Mouse (Mus musculus): Measurements from ENCODE around the gene Ldb1. TPM values are rescaled to one million over a fixed set of nuclear protein-coding genes. Genes with fewer than 3 reads are reported as not detected.

The Ldb1 gene
- polyA plus RNA-seq, 2 experiments from 2014 or later: 43.6 to 47.2 TPM

DNA sequence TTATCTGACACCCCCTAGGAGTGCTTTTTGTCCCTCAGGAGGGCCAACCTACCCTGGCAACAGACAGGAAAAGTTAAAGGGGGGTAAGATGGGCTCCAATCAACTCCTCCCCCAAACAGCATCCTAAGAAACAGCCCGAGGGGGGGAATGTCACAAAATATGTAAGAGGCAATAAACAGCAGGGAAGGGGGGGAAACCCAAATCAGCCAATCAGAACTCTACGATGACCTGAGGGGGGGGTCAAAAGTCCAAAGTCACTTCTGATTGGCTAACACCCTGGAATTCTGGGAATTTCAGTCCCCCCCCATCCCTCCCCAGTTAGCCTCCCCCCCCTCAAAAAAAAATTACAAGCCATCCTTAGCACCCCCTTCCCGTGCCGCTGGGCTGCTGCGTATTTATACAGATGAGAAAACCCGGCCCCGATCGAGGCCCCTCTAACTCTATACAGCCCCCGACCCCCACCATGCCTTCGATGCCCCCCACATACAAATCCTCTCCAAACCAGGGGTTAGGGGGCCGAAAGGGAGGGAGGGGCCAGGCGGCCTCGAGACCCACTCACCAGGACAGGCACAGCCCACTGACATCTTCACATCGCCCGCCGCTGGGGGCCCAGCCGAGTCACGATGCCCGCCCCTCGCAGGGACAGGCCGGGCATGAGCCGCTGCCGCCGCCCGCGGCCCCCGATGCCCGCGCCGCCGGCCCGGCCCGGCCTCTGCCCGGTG lies 582 bp downstream of the Ldb1 start, which contains the start of gene Pprc1:
Gene Pprc1 (plus strand): TSS at position 616 of the 722 bp plus-strand sequence.
- no peak for ATAC-seq

- no peak for ATAC-seq
Measured at GRCm38 (mm10) chr19:46043380-46043779, 1.6 kb downstream of the Ldb1 start.

DNA sequence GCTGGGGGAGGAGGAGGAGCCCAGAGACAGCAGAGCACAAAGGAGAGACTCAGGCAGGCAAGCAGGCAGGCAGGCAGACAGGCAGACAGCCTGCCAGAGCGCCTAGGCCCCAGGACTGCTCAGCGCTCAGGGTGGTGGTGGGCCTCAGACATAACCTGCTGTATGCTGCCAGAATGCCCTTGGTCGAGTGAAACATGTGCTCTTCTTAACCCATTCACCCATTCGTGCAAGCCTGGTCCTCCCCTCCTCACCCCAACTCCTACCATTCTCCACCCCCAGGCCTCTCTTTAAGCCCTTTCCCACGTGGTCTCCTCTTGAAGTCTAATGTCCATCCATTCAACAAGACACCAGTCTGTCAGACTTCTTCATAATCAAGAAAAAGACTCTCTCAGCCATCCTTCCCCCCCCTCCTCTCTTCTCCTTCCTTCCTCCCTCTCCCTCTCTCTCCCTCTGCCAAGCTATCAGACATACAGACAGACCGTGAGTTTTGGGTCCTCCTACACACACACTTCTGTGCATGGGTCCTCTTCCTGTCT lies 2.5 kb downstream of the Ldb1 start:
- ATAC-seq: peak; percentile 7

DNA sequence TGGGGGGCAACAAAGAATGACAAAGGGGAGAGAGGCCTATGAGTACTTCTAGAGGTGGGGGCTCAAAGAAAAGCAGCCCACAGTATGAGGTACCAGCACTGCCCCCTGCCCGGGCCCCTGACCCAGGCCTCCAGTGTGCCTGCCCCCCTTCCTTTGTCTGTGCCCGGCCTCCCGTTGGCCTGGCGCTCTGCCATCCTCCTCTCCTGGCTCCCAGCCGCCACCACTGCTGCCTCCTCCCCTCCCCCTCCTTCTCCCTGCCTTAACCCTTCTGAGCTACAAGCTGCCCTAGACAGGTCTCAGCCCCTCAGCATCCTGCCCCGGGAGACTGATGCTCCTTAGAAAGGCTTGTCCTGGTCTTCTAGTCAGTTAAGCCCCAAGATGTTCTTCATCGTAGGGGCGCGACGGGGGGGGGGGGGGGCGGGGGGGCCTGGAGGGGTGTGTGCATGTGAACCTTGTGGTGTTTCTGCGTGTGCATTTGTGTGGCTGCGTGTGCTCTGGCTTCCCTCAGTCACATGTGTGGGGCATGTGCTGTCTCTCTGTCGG lies 3.0 kb downstream of the Ldb1 start:
- ATAC-seq: no peak

- no peak for ATAC-seq
Measured at GRCm38 (mm10) chr19:46041299-46041932, 3.6 kb downstream of the Ldb1 start.

DNA sequence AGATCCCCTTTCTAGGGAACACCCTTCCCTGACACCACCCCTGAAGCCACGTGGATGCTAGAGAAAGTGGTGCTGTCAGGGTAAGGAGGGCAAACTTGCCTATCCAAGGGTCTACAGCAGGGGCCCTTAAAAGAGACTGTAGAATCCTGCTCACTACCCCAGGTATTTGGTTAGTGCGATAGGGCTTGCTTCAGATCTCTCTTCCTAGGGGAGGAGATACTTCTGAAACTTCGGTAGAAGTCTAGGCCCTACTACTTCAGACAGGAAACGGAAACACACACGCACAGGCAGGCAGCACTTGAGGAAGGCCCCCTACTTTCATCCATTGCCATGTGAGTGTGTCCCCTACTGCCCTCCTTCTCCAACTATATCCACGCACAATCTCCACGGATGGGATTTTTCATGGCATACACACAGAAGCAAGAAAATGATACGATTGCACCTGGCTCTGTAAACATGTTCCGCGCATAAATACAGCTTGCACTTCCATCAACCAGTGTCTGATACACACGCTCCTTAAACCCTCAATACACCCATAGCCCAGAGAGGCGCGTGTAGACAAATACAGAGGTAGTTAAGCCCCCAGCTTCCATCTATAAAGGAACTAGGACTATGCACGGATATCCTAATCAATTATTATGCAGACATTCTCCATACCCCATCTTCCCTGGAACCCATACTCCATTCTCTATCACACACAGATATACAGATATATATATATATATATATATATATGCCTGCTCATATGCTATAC lies 4.7 kb downstream of the Ldb1 start:
- peak; percentile 61 for ATAC-seq

GRCm38 (mm10) chr19:46039478-46039877 lies 5.5 kb downstream of the Ldb1 start:
- peak; percentile 76 for ATAC-seq

GRCm38 (mm10) chr19:46038851-46039260 lies 6.2 kb downstream of the Ldb1 start:
- no peak for ATAC-seq

DNA sequence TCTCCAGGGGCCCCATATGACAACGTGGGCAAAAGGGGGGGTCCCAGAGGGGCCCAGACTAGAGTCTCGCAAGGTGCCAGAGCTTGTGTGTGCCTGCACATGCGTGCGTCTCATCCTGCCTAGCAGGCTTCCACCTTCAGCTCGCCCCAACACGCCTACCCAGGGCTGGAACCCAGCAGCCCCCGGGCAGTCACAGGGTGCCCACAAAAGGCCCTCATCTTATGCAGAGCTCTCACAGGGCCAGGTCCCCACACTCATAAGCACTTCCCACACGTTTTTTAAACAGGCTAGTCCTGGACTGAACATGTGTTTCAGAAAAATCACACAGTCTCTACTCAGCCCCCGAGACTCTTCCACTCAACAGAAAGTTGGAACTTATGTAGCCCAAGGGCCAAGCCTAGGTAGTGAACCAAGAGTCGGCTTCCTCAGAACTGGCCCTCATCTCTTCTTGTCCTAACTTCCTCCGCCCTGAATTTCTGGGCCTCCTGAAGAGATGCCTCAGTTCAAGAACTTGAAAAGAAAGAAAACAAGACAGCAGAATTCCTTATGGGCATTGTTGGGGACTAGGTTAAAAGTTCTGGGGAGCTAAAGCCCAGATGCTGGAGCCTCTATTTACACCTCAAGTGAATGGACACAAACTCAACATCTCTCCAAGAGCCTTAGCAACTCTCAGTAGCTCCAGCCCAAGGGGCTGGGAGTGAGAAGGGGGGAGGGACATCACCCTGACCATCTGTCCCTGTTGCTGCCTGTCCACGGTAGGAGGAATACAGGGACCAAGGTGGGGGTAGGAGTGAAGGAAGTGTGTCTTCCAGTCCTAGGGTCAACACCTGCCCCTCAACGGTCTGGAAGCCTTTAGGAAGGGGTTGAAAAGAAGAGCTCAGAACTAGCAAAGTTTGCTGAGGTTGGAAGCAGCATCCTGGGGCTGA lies 6.8 kb downstream of the Ldb1 start:
- ATAC-seq: no peak

- peak; percentile 57 for ATAC-seq
Measured at GRCm38 (mm10) chr19:46037243-46037924, 7.6 kb downstream of the Ldb1 start.

DNA sequence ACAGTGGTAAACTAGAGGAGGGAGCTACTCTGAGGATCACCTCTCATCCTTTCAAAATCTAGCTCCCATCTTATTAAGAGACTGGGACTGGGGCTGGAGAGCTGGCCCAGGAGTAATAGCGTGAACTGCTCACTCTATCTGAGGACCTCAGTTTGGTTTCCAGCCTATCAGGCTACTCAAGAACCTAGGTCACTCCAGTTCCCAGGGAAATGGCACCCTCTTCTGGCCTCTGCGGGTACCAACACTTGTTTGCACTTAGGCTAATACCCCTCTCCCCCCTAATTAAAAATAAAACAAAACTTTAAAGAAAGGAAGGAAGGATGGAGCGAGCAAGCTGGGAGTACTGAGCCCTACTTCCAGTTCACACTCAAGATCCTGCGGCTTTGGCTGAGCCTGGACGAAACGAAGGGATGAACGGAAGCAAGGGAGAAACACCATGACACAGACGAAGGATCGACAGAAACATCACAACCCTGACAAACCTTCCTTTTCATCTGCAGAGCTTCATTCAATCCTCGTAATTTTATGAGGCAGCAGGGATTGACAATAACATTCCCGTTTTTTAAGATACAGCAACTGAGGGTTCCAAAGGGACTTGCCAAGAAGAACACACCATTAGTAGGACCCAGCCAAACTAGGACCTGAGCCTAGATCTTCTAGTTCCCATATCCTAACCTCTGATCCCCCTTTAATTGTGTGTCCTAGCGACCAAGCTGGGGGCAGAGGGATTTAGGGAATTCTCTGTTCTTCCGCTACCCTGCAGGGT lies 8.4 kb downstream of the Ldb1 start:
- ATAC-seq: no peak

GRCm38 (mm10) chr19:46035971-46036370 lies 9.0 kb downstream of the Ldb1 start:
- no peak for ATAC-seq

GRCm38 (mm10) chr19:46033911-46034310 lies 11.1 kb downstream of the Ldb1 start:
- no peak for ATAC-seq

DNA sequence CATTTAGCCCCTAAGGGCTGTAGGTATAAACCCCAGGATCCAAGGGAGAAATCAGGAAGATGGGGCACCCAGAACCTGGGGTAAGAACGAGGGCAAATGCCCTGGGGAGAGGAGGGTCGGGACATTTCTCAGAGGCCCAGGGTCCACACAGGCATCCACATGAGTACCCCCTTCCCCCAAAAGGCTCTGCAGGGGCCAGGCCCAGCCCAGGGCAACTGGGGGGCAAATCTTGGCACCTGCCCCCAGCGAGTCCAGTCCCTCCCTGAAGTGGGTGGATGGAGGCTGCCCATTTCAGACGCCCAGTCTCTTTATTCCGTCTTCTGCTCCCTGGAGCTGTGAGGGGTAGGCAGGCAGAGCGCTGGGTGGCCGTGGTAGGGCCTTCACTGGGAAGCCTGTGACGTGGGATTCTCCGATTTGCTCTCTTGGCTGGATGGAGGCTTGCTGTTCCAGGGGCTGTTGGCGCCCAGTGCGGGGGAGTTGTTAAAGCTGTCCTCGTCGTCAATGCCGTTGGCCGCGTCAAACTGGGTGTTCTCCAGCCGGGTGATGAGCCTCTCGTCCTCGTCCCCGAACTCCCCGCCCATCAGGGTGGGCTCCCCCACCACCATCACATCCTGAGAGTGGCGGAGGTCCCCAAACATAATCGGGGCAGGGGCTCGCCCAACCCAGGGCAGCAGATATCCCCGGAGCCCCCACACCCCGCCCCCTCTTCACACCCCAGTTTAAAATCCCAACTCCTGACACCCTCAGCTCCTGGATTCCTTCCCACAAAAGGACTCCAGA lies 12.1 kb downstream of the Ldb1 start:
- no peak for ATAC-seq

- no peak for ATAC-seq
Measured at GRCm38 (mm10) chr19:46031689-46032432, 13.2 kb downstream of the Ldb1 start.

DNA sequence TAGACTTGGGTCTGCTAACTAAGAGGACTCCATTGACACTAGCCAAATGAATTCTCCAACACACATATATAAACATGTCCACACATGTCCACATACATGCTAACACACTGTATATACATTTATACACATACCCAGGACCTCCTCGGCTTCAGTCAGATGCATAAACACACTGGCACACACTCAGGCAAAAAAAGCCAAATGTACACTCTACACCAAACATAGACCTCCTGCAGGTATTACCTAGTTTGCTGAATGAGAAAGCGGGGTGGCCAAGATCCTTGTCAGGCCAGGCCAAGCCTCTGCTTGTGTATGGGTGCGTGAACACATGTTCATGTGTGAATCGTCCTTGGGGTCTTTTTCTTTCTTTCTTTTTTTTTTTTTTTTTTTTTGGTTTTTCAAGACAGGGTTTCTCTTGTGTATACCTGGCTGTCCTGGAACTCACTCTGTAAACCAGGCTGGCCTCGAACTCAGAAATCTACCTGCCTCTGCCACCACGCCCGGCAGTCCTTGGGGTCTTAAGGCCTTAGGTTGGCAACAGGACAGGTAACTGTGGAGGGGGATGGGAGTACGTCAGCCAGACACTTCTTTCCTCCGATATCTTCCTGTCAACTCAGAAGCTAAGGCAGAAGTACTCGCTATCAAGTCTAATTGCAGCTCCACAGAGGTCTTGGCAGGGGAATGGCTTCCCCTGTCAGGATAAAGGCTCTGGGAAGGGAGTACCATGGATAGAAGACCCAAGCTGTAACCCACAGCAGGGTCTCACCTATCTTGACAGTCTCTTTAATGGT lies 14.6 kb downstream of the Ldb1 start:
- no peak for ATAC-seq

DNA sequence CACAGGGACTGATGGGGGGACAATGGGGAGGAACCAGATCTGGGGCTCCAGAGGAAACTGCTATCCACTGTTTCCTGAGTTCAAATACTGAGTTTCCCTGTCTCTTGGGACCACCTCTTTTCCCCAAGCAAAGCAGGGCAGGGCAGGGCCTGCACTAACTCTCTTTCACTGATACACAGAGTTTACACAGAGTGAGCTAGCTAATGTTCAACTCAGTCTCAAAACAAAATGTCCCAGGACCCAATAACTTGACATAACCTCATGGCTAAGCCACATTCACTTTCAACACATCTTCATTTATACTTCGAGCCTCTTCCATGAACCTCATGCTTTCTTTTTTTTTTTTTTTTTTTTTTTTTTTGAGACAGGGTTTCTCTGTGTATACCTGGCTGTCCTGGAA lies 15.4 kb downstream of the Ldb1 start:
- ATAC-seq: no peak

- ATAC-seq: no peak
Measured at GRCm38 (mm10) chr19:46028747-46029320, 16.2 kb downstream of the Ldb1 start.

Data from CD4-positive, CD25-positive, alpha-beta regulatory T cell, adult 4 months (primary cell).